Mouse (Mus musculus) myocyte (in vitro differentiated cells): ENCODE measurements at regions not wholly inside any gene's neighbourhood (a gene's known extent, or its start where the extent isn't known, plus 50 kb on each side); places are given as distances from the start of the nearest gene placed in this dataset.

Experiments used
- H3K27me3 ChIP-seq: one replicate; pipeline ENCODE4 v1.6.1; 2011; ENCODE audit not compliant: control insufficient read depth, insufficient read depth, insufficient read length
- H3K36me3 ChIP-seq: one replicate; pipeline ENCODE4 v1.6.1; 2011; ENCODE audit not compliant: control insufficient read depth, insufficient read depth
- H3K4me2 ChIP-seq: one replicate; pipeline ENCODE4 v1.6.1; 2011; ENCODE audit warnings: low read depth, control low read depth
- H3K4me3 ChIP-seq: one replicate; pipeline ENCODE4 v1.5.1; 2011; ENCODE audit warnings: mild to moderate bottlenecking, control low read depth, moderate library complexity
- H3K79me2 ChIP-seq: one replicate; pipeline ENCODE4 v1.6.1; 2011; ENCODE audit not compliant: control insufficient read depth, insufficient read depth
- H3ac ChIP-seq: one replicate; pipeline ENCODE4 v1.6.1; 2011; ENCODE audit not compliant: control insufficient read depth, insufficient read length
- CEBPB ChIP-seq: IDR thresholded peaks from 2 replicates; pipeline ENCODE4 v1.6.1; 2011; ENCODE audit warnings: mild to moderate bottlenecking, moderate library complexity; ENCODE audit not compliant: poor library complexity, insufficient read depth, severe bottlenecking
- E2F4 ChIP-seq: IDR thresholded peaks from one replicate; pipeline ENCODE4 v1.6.1; 2011; ENCODE audit warnings: mild to moderate bottlenecking, control low read depth, moderate library complexity; ENCODE audit not compliant: insufficient read depth
- MAX ChIP-seq: IDR thresholded peaks from one replicate; pipeline ENCODE4 v1.6.1; 2011; ENCODE audit warnings: low read depth, mild to moderate bottlenecking, control low read depth
- MYOD1 ChIP-seq, 3 experiments: IDR thresholded peaks; one replicate each; pipeline ENCODE4 v1.6.1; 2011; ENCODE audit warnings: control low read depth in 2 of 3, low read depth in 2 of 3, mild to moderate bottlenecking in 2 of 3, moderate library complexity in 1 of 3; ENCODE audit not compliant: insufficient read length in 2 of 3, control insufficient read depth in 1 of 3
- MYOG ChIP-seq, 3 experiments: IDR thresholded peaks; one replicate each; pipeline ENCODE4 v1.6.1; 2011; ENCODE audit warnings: control low read depth in 2 of 3, low read depth in 2 of 3, mild to moderate bottlenecking in 2 of 3; ENCODE audit not compliant: insufficient read length in 2 of 3, control insufficient read depth in 1 of 3, insufficient read depth in 1 of 3
- POLR2A ChIP-seq: IDR thresholded peaks from one replicate; pipeline ENCODE4 v1.6.1; 2011; ENCODE audit warnings: low read depth, mild to moderate bottlenecking, control low read depth, moderate library complexity; ENCODE audit not compliant: insufficient read length
- POLR2AphosphoS2 ChIP-seq: IDR thresholded peaks from one replicate; pipeline ENCODE4 v1.6.1; 2011; ENCODE audit warnings: low read depth, control low read depth; ENCODE audit not compliant: insufficient read length
- REST ChIP-seq: IDR thresholded peaks from one replicate; pipeline ENCODE4 v1.6.1; 2011; ENCODE audit warnings: mild to moderate bottlenecking, control low read depth, moderate library complexity; ENCODE audit not compliant: insufficient read depth, insufficient read length
- SRF ChIP-seq: IDR thresholded peaks from one replicate; pipeline ENCODE4 v1.6.1; 2011; ENCODE audit warnings: low read depth; ENCODE audit not compliant: control insufficient read depth, insufficient read length
- TCF12 ChIP-seq: IDR thresholded peaks from one replicate; pipeline ENCODE4 v1.6.1; 2011; ENCODE audit warnings: mild to moderate bottlenecking, control low read depth; ENCODE audit not compliant: poor library complexity, insufficient read depth, severe bottlenecking
- TCF3 ChIP-seq: IDR thresholded peaks from one replicate; pipeline ENCODE4 v1.6.1; 2011; ENCODE audit warnings: low read depth, control low read depth; ENCODE audit not compliant: insufficient read length
- USF1 ChIP-seq: IDR thresholded peaks from one replicate; pipeline ENCODE4 v1.6.1; 2011; ENCODE audit warnings: low read depth, mild to moderate bottlenecking, control low read depth, moderate library complexity

DNA sequence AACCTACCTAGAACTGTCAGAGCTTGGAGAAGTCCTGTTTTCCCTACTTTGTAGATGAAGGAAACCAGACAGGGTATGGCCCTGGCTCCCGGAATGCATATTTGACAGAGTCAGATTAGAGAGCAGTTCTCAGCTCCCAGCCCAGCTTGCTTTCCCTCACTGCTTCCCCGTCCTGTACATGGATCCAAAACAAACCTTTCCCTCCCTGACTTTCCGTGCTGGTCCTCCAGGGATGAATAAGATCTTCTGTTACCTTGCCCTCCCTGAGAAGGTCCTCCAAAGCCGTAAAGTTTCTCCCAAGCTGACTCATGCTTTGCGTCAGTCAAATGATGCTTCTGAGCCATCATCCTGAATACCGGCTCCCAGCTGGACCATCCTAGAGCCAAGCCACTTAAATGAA, 160.2 kb upstream of the Jmjd1c start:
- H3K36me3 ChIP-seq: no peaks in the 10 kb centered on the region
- H3ac ChIP-seq: no peak overlapping the region
- no peak for TF ChIP-seq USF1
- TF ChIP-seq SRF: no peak
- no peak for TF ChIP-seq POLR2A
- TF ChIP-seq E2F4: no peak
- no peak for TF ChIP-seq MAX
- no peak for TF ChIP-seq MYOD1 (IDR thresholded peaks at IDR 0.05; ENCODE audit: control insufficient read depth in 1 of 3, insufficient read length in 2 of 3, low read depth in 2 of 3)
- TF ChIP-seq TCF3: no peak
- no peak for TF ChIP-seq CEBPB
- TF ChIP-seq POLR2AphosphoS2: no peak
- TF ChIP-seq TCF12: no peak
- no peak for TF ChIP-seq REST
- no peak for TF ChIP-seq MYOG (IDR thresholded peaks at IDR 0.05; ENCODE audit: control insufficient read depth in 1 of 3, insufficient read depth in 1 of 3, insufficient read length in 2 of 3, low read depth in 2 of 3)
- H3K4me2 ChIP-seq: no peak overlapping the region
- no peak overlapping the region for H3K4me3 ChIP-seq
- H3K79me2 ChIP-seq: no peaks in the 10 kb centered on the region
- no peaks in the 10 kb centered on the region for H3K27me3 ChIP-seq

DNA sequence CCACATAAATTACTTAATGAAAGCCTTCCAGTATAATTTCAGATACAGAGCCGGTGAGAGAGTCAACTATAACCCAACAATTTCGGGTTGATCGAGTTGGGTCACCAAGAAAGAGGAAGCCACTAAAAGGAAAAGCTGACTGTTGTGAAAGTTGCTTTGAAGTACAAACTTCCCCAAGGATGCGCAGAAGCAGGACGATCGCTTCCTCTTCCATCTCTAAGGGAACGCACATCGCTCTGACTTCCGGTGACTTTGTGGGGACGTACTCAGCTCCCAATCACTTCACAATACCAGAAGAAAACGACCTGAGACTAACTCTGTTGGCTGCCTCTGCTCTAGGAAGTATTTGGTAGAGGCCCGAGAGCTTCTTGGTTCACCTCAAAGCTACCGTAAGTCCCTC, 158.8 kb upstream of the Jmjd1c start:
- H3ac ChIP-seq: no peak overlapping the region
- H3K79me2 ChIP-seq: no peaks in the 10 kb centered on the region
- TF ChIP-seq MYOG (IDR thresholded peaks at IDR 0.05; ENCODE audit: control insufficient read depth in 1 of 3, insufficient read depth in 1 of 3, insufficient read length in 2 of 3, low read depth in 2 of 3) (no peak), TCF12 (no peak), REST (no peak), POLR2A (no peak), TCF3 (no peak), MAX (no peak)
- H3K36me3 ChIP-seq: no peaks in the 10 kb centered on the region
- H3K27me3 ChIP-seq: no peaks in the 10 kb centered on the region
- no peak overlapping the region for H3K4me3 ChIP-seq
- no peak overlapping the region for H3K4me2 ChIP-seq

DNA sequence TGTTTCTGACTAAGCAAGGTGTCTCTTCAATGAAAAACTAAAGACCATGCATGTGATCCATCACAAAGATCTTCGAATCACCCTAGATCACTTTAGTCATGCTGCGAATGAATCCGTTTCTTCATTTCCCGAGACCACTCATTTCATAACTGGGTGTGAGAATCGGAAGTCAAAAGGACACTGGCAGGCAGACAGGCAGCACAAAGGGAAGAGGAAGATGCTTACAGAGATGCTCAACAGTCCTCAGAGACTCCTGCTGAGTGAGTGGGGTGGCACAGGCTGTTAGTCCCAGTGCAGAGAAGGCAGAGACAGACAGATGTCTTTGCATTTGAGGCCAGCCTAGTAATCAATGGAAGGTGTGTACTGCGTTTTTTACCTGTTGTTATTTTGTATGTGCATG, 155.6 kb upstream of the Jmjd1c start:
- TF ChIP-seq POLR2A (no peak), USF1 (no peak), TCF3 (no peak), E2F4 (no peak), SRF (no peak), CEBPB (no peak)
- no peaks in the 10 kb centered on the region for H3K79me2 ChIP-seq
- no peaks in the 10 kb centered on the region for H3K36me3 ChIP-seq
- H3ac ChIP-seq: no peak overlapping the region
- no peak overlapping the region for H3K4me2 ChIP-seq
- H3K4me3 ChIP-seq: no peak overlapping the region
- no peaks in the 10 kb centered on the region for H3K27me3 ChIP-seq

DNA sequence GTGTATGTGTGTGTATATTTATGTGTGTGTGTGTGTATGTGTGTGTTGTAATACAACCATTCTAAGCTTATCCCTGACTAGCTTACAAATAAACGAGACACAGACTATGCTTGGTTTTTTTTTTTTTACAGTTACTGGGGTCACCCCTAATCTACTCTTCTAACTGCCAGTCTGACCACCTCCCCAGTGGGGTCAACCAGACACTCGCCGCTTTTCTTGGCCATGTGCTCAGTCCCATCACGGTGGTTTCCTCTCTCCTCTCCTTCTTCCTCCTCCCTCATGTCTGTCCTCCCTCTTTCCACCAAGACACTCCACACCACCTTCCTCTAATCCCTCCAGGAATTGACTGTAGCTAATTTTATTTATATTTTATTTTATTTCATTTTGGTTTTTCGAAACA, 155.0 kb upstream of the Jmjd1c start:
- H3K27me3 ChIP-seq: no peaks in the 10 kb centered on the region
- H3ac ChIP-seq: no peak overlapping the region
- no peak overlapping the region for H3K4me2 ChIP-seq
- H3K4me3 ChIP-seq: no peak overlapping the region
- TF ChIP-seq POLR2AphosphoS2: no peak
- TF ChIP-seq SRF: no peak
- TF ChIP-seq USF1: no peak
- TF ChIP-seq REST: no peak
- TF ChIP-seq MAX: no peak
- TF ChIP-seq POLR2A: no peak
- TF ChIP-seq CEBPB: no peak
- no peak for TF ChIP-seq TCF12
- TF ChIP-seq TCF3: no peak
- no peak for TF ChIP-seq MYOD1 (IDR thresholded peaks at IDR 0.05; ENCODE audit: control insufficient read depth in 1 of 3, insufficient read length in 2 of 3, low read depth in 2 of 3)
- TF ChIP-seq E2F4: no peak
- TF ChIP-seq MYOG (IDR thresholded peaks at IDR 0.05; ENCODE audit: control insufficient read depth in 1 of 3, insufficient read depth in 1 of 3, insufficient read length in 2 of 3, low read depth in 2 of 3): no peak
- no peaks in the 10 kb centered on the region for H3K79me2 ChIP-seq
- no peaks in the 10 kb centered on the region for H3K36me3 ChIP-seq

DNA sequence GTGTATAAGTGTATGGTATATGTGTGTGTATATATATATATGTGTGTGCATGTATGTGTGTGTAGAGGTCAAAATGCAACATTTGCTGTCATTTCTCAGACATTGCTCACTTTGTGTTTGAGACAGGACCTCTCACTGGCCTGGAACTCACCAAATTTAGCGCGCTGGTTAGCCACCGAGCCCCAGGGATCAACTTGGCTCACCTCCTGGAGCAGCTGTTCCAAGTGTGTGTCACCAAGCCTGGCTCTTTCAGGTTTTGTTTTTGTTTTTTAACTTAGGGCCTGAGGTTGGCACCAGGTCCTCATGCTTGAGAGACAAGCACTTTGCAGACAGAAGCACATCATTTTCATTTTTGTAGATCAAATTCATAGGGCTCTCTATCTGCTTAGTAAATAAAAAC, 154.0 kb upstream of the Jmjd1c start:
- no peaks in the 10 kb centered on the region for H3K27me3 ChIP-seq
- H3K4me2 ChIP-seq: peak overlapping the region; percentile 28
- H3K79me2 ChIP-seq: no peaks in the 10 kb centered on the region
- H3K36me3 ChIP-seq: no peaks in the 10 kb centered on the region
- no peak overlapping the region for H3K4me3 ChIP-seq
- no peak overlapping the region for H3ac ChIP-seq
- TF ChIP-seq REST: no peak
- 0 out of 2 replicates have a peak, but pooled peaks have one; percentile 42 for TF ChIP-seq CEBPB
- TF ChIP-seq POLR2A: no peak
- peak in 2 of 3 experiments; percentile 80 to 89 for TF ChIP-seq MYOD1 (IDR thresholded peaks at IDR 0.05; ENCODE audit: control insufficient read depth in 1 of 3, insufficient read length in 2 of 3, low read depth in 2 of 3)
- peak; percentile 85 for TF ChIP-seq TCF12
- peak; percentile 46 for TF ChIP-seq SRF
- peak; percentile 53 to 92 (median 62) for TF ChIP-seq MYOG (IDR thresholded peaks at IDR 0.05; ENCODE audit: control insufficient read depth in 1 of 3, insufficient read depth in 1 of 3, insufficient read length in 2 of 3, low read depth in 2 of 3)
- TF ChIP-seq E2F4: no peak
- TF ChIP-seq MAX: no peak
- no peak for TF ChIP-seq TCF3
- no peak for TF ChIP-seq POLR2AphosphoS2
- no peak for TF ChIP-seq USF1
